8 mouse cellular contexts compared by ENCODE assay signal in genomic region chr19:8919684-8920072, GRCm38 (mm10). TPM values are rescaled to one million over a fixed set of nuclear protein-coding genes. Genes with fewer than 3 reads are reported as not detected.
A peak's percentile ranks its signal among the peaks of the same experiment; 100 is the strongest.
DNase-seq lines count a peak whose midpoint lies in the region; ATAC-seq and TF ChIP-seq lines count a peak whose summit lies in the region.

No protein-coding gene starts in this region.

- H3K4me1 ChIP-seq in lung, embryonic 14.5 days (ENCODE audit: insufficient read depth): no peaks in the 10 kb centered on the region
- 0 out of 2 replicates have a peak, but pooled peaks cover 6% of the 10 kb centered on the region for H3K4me1 ChIP-seq in embryonic facial prominence, embryonic 14.5 days (ENCODE audit: control insufficient read depth, insufficient read depth, low read length)
- peaks cover 16% of the 10 kb centered on the region for H3K4me1 ChIP-seq in limb, embryonic 10.5 days
- peaks cover 2% of the 10 kb centered on the region for H3K4me1 ChIP-seq in olfactory bulb, adult 2 months (ENCODE audit: control insufficient read depth, insufficient read depth, low read length)

- H3K36me3 ChIP-seq in lung, embryonic 14.5 days (ENCODE audit: insufficient read depth): peaks cover 35% of the 10 kb centered on the region
- H3K36me3 ChIP-seq in embryonic facial prominence, embryonic 14.5 days (ENCODE audit: control insufficient read depth, insufficient read depth, low read length): peaks cover 42% of the 10 kb centered on the region
- peaks cover 49% of the 10 kb centered on the region for H3K36me3 ChIP-seq in limb, embryonic 10.5 days

- 56% methylated on average over 6 of the region's 6 CpGs for WGBS in lung, embryonic 14.5 days
- 72% methylated on average over 6 of the region's 6 CpGs for WGBS in embryonic facial prominence, embryonic 14.5 days
- WGBS in limb, embryonic 10.5 days: 72% methylated on average over 6 of the region's 6 CpGs
- 59% methylated on average over 6 of the region's 6 CpGs for WGBS in olfactory bulb, adult 2 months

- H3K4me2 ChIP-seq in lung, embryonic 14.5 days: peak overlapping the region; percentile 89
- H3K4me2 ChIP-seq in embryonic facial prominence, embryonic 14.5 days (ENCODE audit: low read depth, low read length): peak overlapping the region; percentile 79

- no peak for TF ChIP-seq POLR2A in olfactory bulb, adult 2 months (IDR thresholded peaks at IDR 0.05; ENCODE audit: insufficient read depth, low read depth, low read length)

- intact Hi-C loops in left cerebral cortex, postnatal 36 days (cut with DNase I): loop anchor here (2.0 kb wide), 1 partner anchor 21 kb away; the partner anchor contains the start of gene Ganab

- no peak for DNase-seq in lung, embryonic 14.5 days
- DNase-seq in lung, postnatal 4 days: no peak
- no peak for DNase-seq in embryonic facial prominence, embryonic 14.5 days (ENCODE audit: low spot score)
- DNase-seq in limb, embryonic 10.5 days (ENCODE audit: low spot score): no peak
- no peak for DNase-seq in layer of hippocampus, adult 9-11 months
- no peak for DNase-seq in lung, adult 18-20 months
- DNase-seq in left cerebral cortex, postnatal 36 days (ENCODE audit: low spot score in 2 of 2): no peak

- H3K9me3 ChIP-seq in lung, embryonic 14.5 days (ENCODE audit: low read depth, low read length): no peaks in the 10 kb centered on the region
- H3K9me3 ChIP-seq in embryonic facial prominence, embryonic 14.5 days (ENCODE audit: control insufficient read depth, low read length): no peaks in the 10 kb centered on the region
- no peaks in the 10 kb centered on the region for H3K9me3 ChIP-seq in limb, embryonic 10.5 days (replicated peaks)

- TF ChIP-seq CTCF in lung, embryonic 14.5 days (IDR thresholded peaks at IDR 0.05; ENCODE audit: low read depth): no peak
- no peak for TF ChIP-seq CTCF in olfactory bulb, adult 2 months (IDR thresholded peaks at IDR 0.05; ENCODE audit: insufficient read depth, low read depth, low read length)

- no peaks in the 10 kb centered on the region for H3K27me3 ChIP-seq in lung, embryonic 14.5 days (ENCODE audit: insufficient read depth, low read length)
- no peaks in the 10 kb centered on the region for H3K27me3 ChIP-seq in embryonic facial prominence, embryonic 14.5 days (replicated peaks; ENCODE audit: control insufficient read depth, insufficient read depth, low read length)
- no peaks in the 10 kb centered on the region for H3K27me3 ChIP-seq in limb, embryonic 10.5 days (ENCODE audit: low read depth, poor library complexity, severe bottlenecking)

- ATAC-seq in lung, embryonic 14.5 days (ENCODE audit: insufficient read depth): no peak
- ATAC-seq in embryonic facial prominence, embryonic 14.5 days (ENCODE audit: low read depth): no peak

- peak overlapping the region; percentile 73; the same call in 1 of the 2 replicates for H3K9ac ChIP-seq in lung, embryonic 14.5 days
- peak overlapping the region; percentile 81; the same call in 1 of the 2 replicates for H3K9ac ChIP-seq in embryonic facial prominence, embryonic 14.5 days (ENCODE audit: low read depth, low read length)

- H3K27ac ChIP-seq in lung, embryonic 14.5 days (ENCODE audit: low read depth): peak overlapping the region; percentile 89
- H3K27ac ChIP-seq in embryonic facial prominence, embryonic 14.5 days (replicated peaks; ENCODE audit: low read depth, low read length): peak overlapping the region; percentile 85
- H3K27ac ChIP-seq in limb, embryonic 10.5 days: peak overlapping the region; percentile 90
- peak overlapping the region; percentile 85 for H3K27ac ChIP-seq in olfactory bulb, adult 2 months (ENCODE audit: insufficient read depth, low read depth, low read length)

- H3K4me3 ChIP-seq in lung, embryonic 14.5 days (ENCODE audit: low read depth, low read length): peak overlapping the region; percentile 83
- peak overlapping the region; percentile 84 for H3K4me3 ChIP-seq in embryonic facial prominence, embryonic 14.5 days (ENCODE audit: low read depth, low read length)
- peak overlapping the region; percentile 85 for H3K4me3 ChIP-seq in limb, embryonic 10.5 days
- H3K4me3 ChIP-seq in olfactory bulb, adult 2 months (ENCODE audit: insufficient read depth, low read depth, low read length): no peak overlapping the region

RNA-seq across cellular contexts. Expression of gene B3gat3, which starts 0.5 kb away (rescaled TPM):
- 34.5 and 37.8 TPM in 2 replicates for polyA plus RNA-seq in lung, embryonic 14.5 days (2014; fragmentation: Nextera tagmentation; extraction: Ambion mirVana)
- 42.3 and 42.4 TPM in 2 replicates for polyA plus RNA-seq in embryonic facial prominence, embryonic 14.5 days (2014; fragmentation: Nextera tagmentation; extraction: Ambion mirVana)
- polyA plus RNA-seq in limb, embryonic 10.5 days (2016; fragmentation: Nextera tagmentation; extraction: Ambion mirVana): 47.0 and 48.1 TPM in 2 replicates
- not detected in 2 replicates for polyA plus RNA-seq in olfactory bulb, adult 2 months (2012; ENCODE audit: insufficient read depth, insufficient read length, low replicate concordance, missing spikeins)
- total RNA-seq in left cerebral cortex, postnatal 36 days (2021): 100 to 1,000 TPM; 167 to 187 TPM

RNA-seq across cellular contexts. Expression of gene Rom1, which starts 9.5 kb away (rescaled TPM):
- 0.73 and 1.3 TPM in 2 replicates for polyA plus RNA-seq in lung, embryonic 14.5 days (2014; fragmentation: Nextera tagmentation; extraction: Ambion mirVana)
- polyA plus RNA-seq in embryonic facial prominence, embryonic 14.5 days (2014; fragmentation: Nextera tagmentation; extraction: Ambion mirVana): 2.2 and 2.5 TPM in 2 replicates
- 4.1 and 4.3 TPM in 2 replicates for polyA plus RNA-seq in limb, embryonic 10.5 days (2016; fragmentation: Nextera tagmentation; extraction: Ambion mirVana)
- polyA plus RNA-seq in olfactory bulb, adult 2 months (2012; ENCODE audit: insufficient read depth, insufficient read length, low replicate concordance, missing spikeins): not detected in 2 replicates
- 1 to 10 TPM; 7.0 to 7.2 TPM for total RNA-seq in left cerebral cortex, postnatal 36 days (2021)

RNA-seq across cellular contexts. Expression of gene Eml3, which starts 9.7 kb away (rescaled TPM):
- polyA plus RNA-seq in lung, embryonic 14.5 days (2014; fragmentation: Nextera tagmentation; extraction: Ambion mirVana): 19.0 and 19.5 TPM in 2 replicates
- 18.2 and 20.4 TPM in 2 replicates for polyA plus RNA-seq in embryonic facial prominence, embryonic 14.5 days (2014; fragmentation: Nextera tagmentation; extraction: Ambion mirVana)
- 37.1 and 37.5 TPM in 2 replicates for polyA plus RNA-seq in limb, embryonic 10.5 days (2016; fragmentation: Nextera tagmentation; extraction: Ambion mirVana)
- polyA plus RNA-seq in olfactory bulb, adult 2 months (2012; ENCODE audit: insufficient read depth, insufficient read length, low replicate concordance, missing spikeins): not detected in 2 replicates
- total RNA-seq in left cerebral cortex, postnatal 36 days (2021): 10 to 100 TPM in 1 of 2 experiments, 1 to 10 TPM in 1; 9.6 to 12.6 TPM

RNA-seq across cellular contexts. Expression of gene Ganab, which starts 21.8 kb away (rescaled TPM):
- polyA plus RNA-seq in lung, embryonic 14.5 days (2014; fragmentation: Nextera tagmentation; extraction: Ambion mirVana): 112 and 121 TPM in 2 replicates
- polyA plus RNA-seq in embryonic facial prominence, embryonic 14.5 days (2014; fragmentation: Nextera tagmentation; extraction: Ambion mirVana): 99.2 and 103 TPM in 2 replicates
- polyA plus RNA-seq in limb, embryonic 10.5 days (2016; fragmentation: Nextera tagmentation; extraction: Ambion mirVana): 117 and 129 TPM in 2 replicates
- polyA plus RNA-seq in olfactory bulb, adult 2 months (2012; ENCODE audit: insufficient read depth, insufficient read length, low replicate concordance, missing spikeins): not detected in 2 replicates
- total RNA-seq in left cerebral cortex, postnatal 36 days (2021): 100 to 1,000 TPM in 1 of 2 experiments, 10 to 100 TPM in 1; 95.3 to 102 TPM

RNA-seq across cellular contexts. Expression of gene Mta2, which starts 22.0 kb away (rescaled TPM):
- polyA plus RNA-seq in lung, embryonic 14.5 days (2014; fragmentation: Nextera tagmentation; extraction: Ambion mirVana): 44.0 and 52.1 TPM in 2 replicates
- 39.7 and 43.6 TPM in 2 replicates for polyA plus RNA-seq in embryonic facial prominence, embryonic 14.5 days (2014; fragmentation: Nextera tagmentation; extraction: Ambion mirVana)
- polyA plus RNA-seq in limb, embryonic 10.5 days (2016; fragmentation: Nextera tagmentation; extraction: Ambion mirVana): 229 and 233 TPM in 2 replicates
- not detected in 2 replicates for polyA plus RNA-seq in olfactory bulb, adult 2 months (2012; ENCODE audit: insufficient read depth, insufficient read length, low replicate concordance, missing spikeins)
- total RNA-seq in left cerebral cortex, postnatal 36 days (2021): 10 to 100 TPM; 43.9 to 52.0 TPM
